Mouse (Mus musculus) MEL (cell line): ENCODE measurements around the gene Erg.

Experiments
- CTCF ChIP-seq, 3 experiments: IDR thresholded peaks in 2 of 3; conservative IDR thresholded peaks in 1 of 3; 2 replicates each; pipeline ENCODE4 v1.5.1; 2011 to 2012; ENCODE audit warnings: low read length in 3 of 3, low read depth in 2 of 3, mild to moderate bottlenecking in 2 of 3, improper control_type of control experiment in 1 of 3, inconsistent platforms in 1 of 3, mixed read lengths in 1 of 3, moderate library complexity in 1 of 3; ENCODE audit not compliant: control insufficient read depth in 1 of 3, insufficient read depth in 1 of 3, poor library complexity in 1 of 3, severe bottlenecking in 1 of 3
- E2F4 ChIP-seq: IDR thresholded peaks from 2 replicates; pipeline ENCODE4 v1.6.1; 2011; ENCODE audit warnings: low read depth, low read length, improper control_type of control experiment, borderline replicate concordance
- EP300 ChIP-seq, 2 experiments: IDR thresholded peaks; 2 replicates each; pipeline ENCODE4 v1.6.1; 2011; ENCODE audit warnings: improper control_type of control experiment in 2 of 2, low read length in 2 of 2, low read depth in 1 of 2, mild to moderate bottlenecking in 1 of 2
- HCFC1 ChIP-seq: IDR thresholded peaks from 2 replicates; pipeline ENCODE4 v1.6.1; 2012; ENCODE audit warnings: low read depth, mild to moderate bottlenecking, inconsistent platforms, low read length, improper control_type of control experiment, moderate library complexity
- KAT2A ChIP-seq: conservative IDR thresholded peaks from 2 replicates; pipeline ENCODE4 v1.6.1; 2012; ENCODE audit warnings: low read depth, low read length, improper control_type of control experiment, inconsistent platforms
- MAZ ChIP-seq: IDR thresholded peaks from 2 replicates; pipeline ENCODE4 v1.6.1; 2012; ENCODE audit warnings: low read depth, mild to moderate bottlenecking, inconsistent platforms, low read length, improper control_type of control experiment
- MYB ChIP-seq: IDR thresholded peaks from 2 replicates; pipeline ENCODE4 v1.6.1; 2011; ENCODE audit warnings: mild to moderate bottlenecking, low read depth, low read length, improper control_type of control experiment
- POLR2A ChIP-seq, 2 experiments: IDR thresholded peaks; 2 replicates each; pipeline ENCODE4 v1.6.1; 2011 to 2012; ENCODE audit warnings: low read length in 2 of 2, mild to moderate bottlenecking in 2 of 2, control low read depth in 1 of 2, improper control_type of control experiment in 1 of 2, low read depth in 1 of 2, moderate library complexity in 1 of 2; ENCODE audit not compliant: control insufficient read depth in 1 of 2, insufficient read depth in 1 of 2, poor library complexity in 1 of 2
- POLR2AphosphoS2 ChIP-seq: IDR thresholded peaks from 2 replicates; pipeline ENCODE4 v1.6.1; 2011; ENCODE audit warnings: low read length, improper control_type of control experiment
- TCF12 ChIP-seq: IDR thresholded peaks from 2 replicates; pipeline ENCODE4 v1.6.1; 2014; ENCODE audit warnings: low read depth, mild to moderate bottlenecking, inconsistent platforms, low read length, improper control_type of control experiment, moderate library complexity
- USF2 ChIP-seq, 2 experiments: IDR thresholded peaks; 2 replicates each; pipeline ENCODE4 v1.6.1; 2011 to 2012; ENCODE audit warnings: improper control_type of control experiment in 2 of 2, low read length in 2 of 2, borderline replicate concordance in 1 of 2, inconsistent platforms in 1 of 2, low read depth in 1 of 2, mild to moderate bottlenecking in 1 of 2; ENCODE audit not compliant: insufficient read depth in 1 of 2
- ZC3H11A ChIP-seq: IDR thresholded peaks from 2 replicates; pipeline ENCODE4 v1.6.1; 2012; ENCODE audit warnings: low read depth, mild to moderate bottlenecking, inconsistent platforms, low read length, improper control_type of control experiment
- ZMIZ1 ChIP-seq: IDR thresholded peaks from 2 replicates; pipeline ENCODE4 v1.6.1; 2012; ENCODE audit warnings: low read depth, mild to moderate bottlenecking, inconsistent platforms, low read length, improper control_type of control experiment, moderate library complexity

- no peak for TF ChIP-seq CTCF (IDR thresholded peaks at IDR 0.05 in 2 of 3, conservative IDR thresholded peaks at IDR 0.05 in 1 of 3; ENCODE audit: control insufficient read depth in 1 of 3, insufficient read depth in 1 of 3, low read depth in 2 of 3, low read length in 3 of 3, poor library complexity in 1 of 3, severe bottlenecking in 1 of 3)
- TF ChIP-seq MYB = no peak
- TF ChIP-seq POLR2A (IDR thresholded peaks at IDR 0.05; ENCODE audit: control insufficient read depth in 1 of 2, insufficient read depth in 1 of 2, low read depth in 1 of 2, low read length in 2 of 2, poor library complexity in 1 of 2) = no peak
- no peak for TF ChIP-seq ZMIZ1
- no peak for TF ChIP-seq HCFC1
- TF ChIP-seq E2F4 = no peak
- TF ChIP-seq TCF12 = no peak
- TF ChIP-seq KAT2A = no peak
- no peak for TF ChIP-seq USF2 (IDR thresholded peaks at IDR 0.05; ENCODE audit: borderline replicate concordance in 1 of 2, insufficient read depth in 1 of 2, low read depth in 1 of 2, low read length in 2 of 2)
- TF ChIP-seq MAZ = no peak
- TF ChIP-seq EP300 (IDR thresholded peaks at IDR 0.05; ENCODE audit: low read depth in 1 of 2, low read length in 2 of 2) = no peak
- no peak for TF ChIP-seq POLR2AphosphoS2
- no peak for TF ChIP-seq ZC3H11A
These were observed 130.9 kb downstream of the Erg start for GRCm38 (mm10) chr16:95455461-95455860.
